Mouse (Mus musculus) lung, postnatal 36 days (tissue): ENCODE data around the gene Krt83.

Experiments used
- DNase-seq: peaks from one replicate; pipeline ENCODE4 v3.0.0; 2022; ENCODE audit warnings: mixed read lengths

Krt83 gene

GRCm38 (mm10) chr15:101472952-101473528 is 18.3 kb downstream of the Krt83 start, which contains the start of gene Krt86:
Gene Krt86, plus strand, starts transcription at chr15:101473478.
- peak; percentile 21 for DNase-seq

- DNase-seq = no peak
Observed at GRCm38 (mm10) chr15:101469093-101469492, 22.2 kb downstream of the Krt83 start.

- no peak for DNase-seq
Observed at GRCm38 (mm10) chr15:101463651-101464050, 27.7 kb downstream of the Krt83 start, which contains the start of gene Krt81. Gene Krt81, minus strand, starts transcription at chr15:101463751.

GRCm38 (mm10) chr15:101459283-101459682 is 32.0 kb downstream of the Krt83 start:
- no peak for DNase-seq

GRCm38 (mm10) chr15:101458361-101458930 is 32.9 kb downstream of the Krt83 start:
- DNase-seq = no peak

- DNase-seq = no peak
Observed at GRCm38 (mm10) chr15:101455891-101456290, 35.4 kb downstream of the Krt83 start.

GRCm38 (mm10) chr15:101455292-101455691 is 36.0 kb downstream of the Krt83 start:
- DNase-seq = no peak

GRCm38 (mm10) chr15:101454774-101455173 is 36.5 kb downstream of the Krt83 start:
- DNase-seq = peak; percentile 22

- DNase-seq = peak; percentile 93
Observed at GRCm38 (mm10) chr15:101453093-101453736, 38.1 kb downstream of the Krt83 start.

GRCm38 (mm10) chr15:101447444-101447843 is 43.9 kb downstream of the Krt83 start, which contains the start of gene Krt88:
Gene Krt88, plus strand, starts transcription at chr15:101447744.
- DNase-seq = no peak

- no peak for DNase-seq
Observed at GRCm38 (mm10) chr15:101446572-101446971, 44.7 kb downstream of the Krt83 start.

GRCm38 (mm10) chr15:101440837-101441236 is 50.5 kb downstream of the Krt83 start:
- DNase-seq = no peak

GRCm38 (mm10) chr15:101438555-101438954 is 52.8 kb downstream of the Krt83 start, which contains the start of gene Krt87:
Gene Krt87, minus strand, starts transcription at chr15:101438804.
- DNase-seq = no peak

GRCm38 (mm10) chr15:101436611-101437010 is 54.7 kb downstream of the Krt83 start:
- DNase-seq = peak; percentile 26
